Mouse (Mus musculus) liver, adult 2 months (tissue): ENCODE data around the gene Kazn.

ENCODE experiments used
- CTCF ChIP-seq: fragments of 200-500 bp; IDR thresholded peaks from 2 replicates; pipeline ENCODE4 v1.5.1; 2011; ENCODE audit warnings: low read depth, low read length, control low read depth
- POLR2A ChIP-seq: fragments of 200-500 bp; IDR thresholded peaks from 2 replicates; pipeline ENCODE4 v1.6.1; 2011; ENCODE audit warnings: low read length, control low read depth; ENCODE audit not compliant: insufficient read depth; ENCODE audit errors: extremely low read depth

GRCm38 (mm10) chr4:142118522-142118921 is 120.7 kb downstream of the Kazn start:
- no peak for TF ChIP-seq CTCF
- no peak for TF ChIP-seq POLR2A
